Mouse (Mus musculus) erythroblast, embryonic 14.5 days (primary cell): Measurements from ENCODE around the gene Cenpk.

ENCODE experiments used
- GATA1 ChIP-seq: IDR thresholded peaks from 2 replicates; pipeline ENCODE4 v1.6.1; 2012; ENCODE audit warnings: low read length, inconsistent platforms, mixed read lengths
- TAL1 ChIP-seq: IDR thresholded peaks from 3 replicates; pipeline ENCODE4 v1.6.1; 2012; ENCODE audit warnings: low read length, inconsistent platforms, mixed read lengths

- TF ChIP-seq GATA1 (no peak), TAL1 (no peak)
These were observed 58.5 kb downstream of the Cenpk start for GRCm38 (mm10) chr13:104286897-104287309.
